Mouse (Mus musculus): ENCODE data around the gene Zbtb34.

DNA sequence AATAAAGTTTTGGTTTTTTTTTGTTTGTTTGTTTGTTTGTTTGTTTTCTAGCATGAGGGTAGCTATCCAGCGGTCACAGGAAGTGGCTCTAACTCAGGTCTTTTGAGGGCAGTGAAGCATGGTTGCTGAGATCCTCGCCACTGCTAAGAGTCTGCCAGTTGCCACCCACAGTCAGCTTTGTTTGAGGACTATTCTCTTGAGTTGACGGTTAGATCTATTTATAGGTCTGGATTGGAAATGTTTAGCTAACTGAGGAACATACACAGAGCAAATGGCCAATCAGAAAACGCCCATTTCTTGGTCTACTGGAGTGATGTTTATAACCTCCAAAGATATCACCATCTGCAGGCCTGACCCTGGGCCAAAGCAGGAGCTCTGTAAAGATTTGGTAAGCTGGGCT, 11.6 kb upstream of the Zbtb34 start:
- TF ChIP-seq POLR2AphosphoS5 (IDR thresholded peaks at IDR 0.05; ENCODE audit: insufficient replicate concordance, low read depth, low read length) (no peak), CTCF (IDR thresholded peaks at IDR 0.05; ENCODE audit: low read depth, low read length) (no peak), GATA1 (IDR thresholded peaks at IDR 0.05; ENCODE audit: borderline replicate concordance, low read length) (no peak)

Data from G1E (cell line).